Mouse (Mus musculus): Measurements from ENCODE around the gene Lmbrd2. TPM values are rescaled to one million over a fixed set of nuclear protein-coding genes. Genes with fewer than 3 reads are reported as not detected.

Gene Lmbrd2
- 1.5 and 2.2 TPM in 2 replicates for polyA plus RNA-seq (2015; fragmentation: Nextera tagmentation; extraction: Ambion mirVana)

GRCm38 (mm10) chr15:9140252-9140680 is at the start of gene Lmbrd2:
TSS of gene Lmbrd2 (plus strand) at chr15:9140550.
- Histone ChIP-seq H3K36me3 (peaks cover 19% of the 10 kb centered on the region), H3K4me1 (replicated peaks) (peaks cover 24% of the 10 kb centered on the region), H3K4me2 (peak within 1 kb of the TSS; percentile 80), H3K27ac (peak within 1 kb of the TSS; percentile 77), H3K27me3 (no peaks in the 10 kb centered on the region), H3K4me3 (peak within 1 kb of the TSS; percentile 89), H3K9me3 (replicated peaks) (no peaks in the 10 kb centered on the region), H3K9ac (peak within 1 kb of the TSS; percentile 83)
- WGBS = under 1% methylated on average over 34 of the region's 34 CpGs
- peak; percentile 99 for ATAC-seq (replicated peaks; ENCODE audit: insufficient number of reproducible peaks, insufficient read depth, low FRiP score, low read depth)

GRCm38 (mm10) chr15:9090662-9091061 is 49.7 kb upstream of the Lmbrd2 start:
- Histone ChIP-seq H3K27ac (no peak overlapping the region), H3K36me3 (peaks cover 22% of the 10 kb centered on the region), H3K4me2 (no peak overlapping the region), H3K9ac (no peak overlapping the region), H3K4me3 (no peak overlapping the region), H3K4me1 (replicated peaks) (peaks cover 27% of the 10 kb centered on the region), H3K27me3 (no peaks in the 10 kb centered on the region), H3K9me3 (replicated peaks) (no peaks in the 10 kb centered on the region)
- 75% methylated on average over 5 of the region's 5 CpGs for WGBS
- no peak for ATAC-seq (replicated peaks; ENCODE audit: insufficient number of reproducible peaks, insufficient read depth, low FRiP score, low read depth)

- WGBS = 62% methylated on average over 11 of the region's 11 CpGs
- peaks cover 33% of the 10 kb centered on the region for H3K36me3 ChIP-seq
Observed at GRCm38 (mm10) chr15:9093598-9094365, 46.6 kb upstream of the Lmbrd2 start.

GRCm38 (mm10) chr15:9094366-9094750 is 46.0 kb upstream of the Lmbrd2 start:
- H3K27ac ChIP-seq = peak overlapping the region; percentile 45

More at GRCm38 (mm10) chr15:9093598-9094365, 46.6 kb upstream of the Lmbrd2 start:
- Histone ChIP-seq H3K4me2 (peak overlapping the region; percentile 38; the same call in 1 of the 2 replicates), H3K9me3 (replicated peaks) (no peaks in the 10 kb centered on the region), H3K9ac (no peak overlapping the region), H3K4me1 (replicated peaks) (peaks cover 16% of the 10 kb centered on the region), H3K27me3 (no peaks in the 10 kb centered on the region), H3K27ac (peak overlapping the region; percentile 45), H3K4me3 (peak overlapping the region; percentile 14; the same call in 1 of the 2 replicates)
- no peak; the same call in 1 of the 2 replicates for ATAC-seq (replicated peaks; ENCODE audit: insufficient number of reproducible peaks, insufficient read depth, low FRiP score, low read depth)

GRCm38 (mm10) chr15:9096865-9097264 is 43.5 kb upstream of the Lmbrd2 start:
- 60% methylated on average over 4 of the region's 4 CpGs for WGBS
- peaks cover 46% of the 10 kb centered on the region for H3K36me3 ChIP-seq

More at GRCm38 (mm10) chr15:9094366-9094750, 46.0 kb upstream of the Lmbrd2 start:
- Histone ChIP-seq H3K36me3 (peaks cover 35% of the 10 kb centered on the region), H3K9me3 (replicated peaks) (no peaks in the 10 kb centered on the region), H3K27me3 (no peaks in the 10 kb centered on the region), H3K4me2 (peak overlapping the region; percentile 38; the same call in 1 of the 2 replicates), H3K4me1 (replicated peaks) (peaks cover 16% of the 10 kb centered on the region), H3K9ac (no peak overlapping the region), H3K4me3 (peak overlapping the region; percentile 14; the same call in 1 of the 2 replicates)
- peak; percentile 80 for ATAC-seq (replicated peaks; ENCODE audit: insufficient number of reproducible peaks, insufficient read depth, low FRiP score, low read depth)
- WGBS = 17% methylated on average over 13 of the region's 13 CpGs

GRCm38 (mm10) chr15:9100446-9101077 is 39.8 kb upstream of the Lmbrd2 start:
- H3K27me3 ChIP-seq = no peaks in the 10 kb centered on the region
- no peak overlapping the region for H3K9ac ChIP-seq
- 92% methylated on average over 10 of the region's 10 CpGs for WGBS
- no peak overlapping the region for H3K27ac ChIP-seq
- H3K4me1 ChIP-seq (replicated peaks) = peaks cover 6% of the 10 kb centered on the region
- no peak for ATAC-seq (replicated peaks; ENCODE audit: insufficient number of reproducible peaks, insufficient read depth, low FRiP score, low read depth)
- H3K4me2 ChIP-seq = no peak overlapping the region
- H3K9me3 ChIP-seq (replicated peaks) = no peaks in the 10 kb centered on the region
- no peak overlapping the region for H3K4me3 ChIP-seq
- peaks cover 57% of the 10 kb centered on the region for H3K36me3 ChIP-seq

More at GRCm38 (mm10) chr15:9096865-9097264, 43.5 kb upstream of the Lmbrd2 start:
- Histone ChIP-seq H3K4me3 (no peak overlapping the region), H3K27me3 (no peaks in the 10 kb centered on the region), H3K4me1 (replicated peaks) (peaks cover 16% of the 10 kb centered on the region), H3K9ac (no peak overlapping the region), H3K27ac (no peak overlapping the region), H3K9me3 (replicated peaks) (no peaks in the 10 kb centered on the region), H3K4me2 (no peak overlapping the region)
- ATAC-seq (replicated peaks; ENCODE audit: insufficient number of reproducible peaks, insufficient read depth, low FRiP score, low read depth) = no peak

GRCm38 (mm10) chr15:9106303-9107074 is 33.9 kb upstream of the Lmbrd2 start:
- WGBS = 81% methylated on average over 13 of the region's 13 CpGs
- no peak overlapping the region for H3K4me2 ChIP-seq
- H3K9me3 ChIP-seq (replicated peaks) = no peaks in the 10 kb centered on the region
- H3K4me3 ChIP-seq = no peak overlapping the region
- H3K27ac ChIP-seq = no peak overlapping the region
- no peak for ATAC-seq (replicated peaks; ENCODE audit: insufficient number of reproducible peaks, insufficient read depth, low FRiP score, low read depth)
- no peak overlapping the region for H3K9ac ChIP-seq
- no peaks in the 10 kb centered on the region for H3K27me3 ChIP-seq
- no peaks in the 10 kb centered on the region for H3K4me1 ChIP-seq (replicated peaks)
- peaks cover 66% of the 10 kb centered on the region for H3K36me3 ChIP-seq

- Histone ChIP-seq H3K4me1 (replicated peaks) (peaks cover 2% of the 10 kb centered on the region; the same call in 1 of the 2 replicates), H3K4me2 (no peak overlapping the region), H3K27ac (no peak overlapping the region), H3K4me3 (no peak overlapping the region), H3K36me3 (peaks cover 68% of the 10 kb centered on the region), H3K9ac (no peak overlapping the region), H3K27me3 (no peaks in the 10 kb centered on the region), H3K9me3 (replicated peaks) (no peaks in the 10 kb centered on the region)
- no peak for ATAC-seq (replicated peaks; ENCODE audit: insufficient number of reproducible peaks, insufficient read depth, low FRiP score, low read depth)
- 85% methylated on average over 6 of the region's 6 CpGs for WGBS
Observed at GRCm38 (mm10) chr15:9110526-9111347, 29.6 kb upstream of the Lmbrd2 start.

- ATAC-seq (replicated peaks; ENCODE audit: insufficient number of reproducible peaks, insufficient read depth, low FRiP score, low read depth) = no peak
Observed at GRCm38 (mm10) chr15:9111648-9112047, 28.7 kb upstream of the Lmbrd2 start.

GRCm38 (mm10) chr15:9113556-9113955 is 26.8 kb upstream of the Lmbrd2 start:
- no peaks in the 10 kb centered on the region for H3K9me3 ChIP-seq (replicated peaks)
- no peak overlapping the region for H3K4me2 ChIP-seq
- H3K4me3 ChIP-seq = no peak overlapping the region
- H3K27ac ChIP-seq = no peak overlapping the region
- H3K36me3 ChIP-seq = peaks cover 68% of the 10 kb centered on the region
- ATAC-seq (replicated peaks; ENCODE audit: insufficient number of reproducible peaks, insufficient read depth, low FRiP score, low read depth) = no peak
- no peaks in the 10 kb centered on the region for H3K27me3 ChIP-seq
- H3K9ac ChIP-seq = no peak overlapping the region
- H3K4me1 ChIP-seq (replicated peaks) = peaks cover 2% of the 10 kb centered on the region; the same call in 1 of the 2 replicates
- WGBS = 58% methylated on average over 9 of the region's 9 CpGs

More at GRCm38 (mm10) chr15:9111648-9112047, 28.7 kb upstream of the Lmbrd2 start:
- peaks cover 2% of the 10 kb centered on the region; the same call in 1 of the 2 replicates for H3K4me1 ChIP-seq (replicated peaks)
- H3K9ac ChIP-seq = no peak overlapping the region
- H3K4me2 ChIP-seq = no peak overlapping the region
- WGBS = 60% methylated on average over 3 of the region's 3 CpGs
- no peaks in the 10 kb centered on the region for H3K27me3 ChIP-seq
- H3K27ac ChIP-seq = no peak overlapping the region
- no peak overlapping the region for H3K4me3 ChIP-seq
- H3K36me3 ChIP-seq = peaks cover 68% of the 10 kb centered on the region
- H3K9me3 ChIP-seq (replicated peaks) = no peaks in the 10 kb centered on the region

Data from heart, embryonic 15.5 days (tissue).